Mouse (Mus musculus) right cerebral cortex, postnatal 4 days (tissue): ENCODE measurements around the gene Trio.

Experiments used
- DNase-seq: peaks from one replicate; pipeline ENCODE4 v3.0.0-alpha.2; 2022

The Trio gene

DNA sequence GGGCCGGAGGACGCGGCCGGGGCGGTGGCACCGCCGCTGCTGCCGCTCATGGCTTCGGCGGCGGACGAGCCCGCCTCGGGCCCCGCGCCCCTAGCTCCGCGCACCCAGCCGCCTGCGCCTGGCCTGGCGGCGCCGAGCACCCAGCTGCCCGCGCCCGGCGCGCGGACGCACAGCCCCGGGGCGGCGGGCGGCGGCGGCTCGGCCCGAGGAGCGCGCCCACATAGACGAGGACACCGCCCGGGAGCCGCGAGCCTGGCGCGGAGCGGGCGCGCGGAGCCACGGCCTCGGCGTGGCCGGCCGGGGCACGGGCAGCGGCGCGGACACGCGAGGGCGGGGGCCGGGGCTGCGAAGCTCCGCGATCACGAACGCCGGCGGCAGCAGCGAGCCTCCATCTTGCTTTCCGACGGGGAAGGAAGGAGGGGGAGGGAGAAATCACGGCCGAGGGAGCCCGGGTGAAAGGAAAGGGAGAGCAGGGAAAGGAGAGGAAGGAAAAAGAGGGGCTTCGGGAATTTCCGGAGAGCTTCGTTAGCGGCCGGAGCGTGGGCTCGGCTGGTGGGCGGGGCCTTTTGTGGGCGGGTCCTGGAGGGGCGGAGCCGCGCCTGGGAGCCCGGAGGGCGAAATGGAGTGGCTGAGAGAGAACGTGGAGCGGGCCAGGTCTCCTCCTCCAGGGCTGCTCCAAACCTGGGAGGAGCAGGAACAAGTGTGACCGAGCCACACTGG, at the start of gene Trio:
Gene Trio (minus strand): TSS at position 402 of the 720 bp plus-strand sequence.
- DNase-seq: peak; percentile 99

DNA sequence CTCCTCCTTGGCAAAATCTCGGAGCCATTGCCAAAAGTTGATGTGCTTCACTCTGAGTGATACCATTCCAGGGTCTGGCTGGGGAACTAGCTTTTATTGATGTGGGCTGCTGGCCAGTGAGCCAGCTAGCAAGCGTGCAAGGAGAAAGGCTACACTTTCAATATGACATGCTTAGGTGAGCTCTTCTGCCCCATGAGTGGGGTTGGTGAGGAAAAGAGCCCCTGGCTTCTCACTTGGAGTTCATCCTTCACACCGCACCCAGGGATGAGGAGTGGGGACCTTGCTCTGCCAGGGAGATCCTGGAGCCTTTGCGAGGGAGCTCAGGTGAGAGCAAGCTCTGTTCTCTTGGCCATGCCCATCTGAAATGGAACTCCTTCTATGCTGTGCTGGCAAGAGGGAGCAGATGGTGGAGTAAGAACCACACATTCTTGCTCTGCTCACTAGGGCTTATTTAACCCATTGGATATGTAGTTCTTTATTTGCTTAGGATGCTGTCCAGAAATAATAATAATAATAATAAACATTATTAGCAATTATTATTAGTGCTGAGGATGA, 48.8 kb upstream of the Trio start:
- DNase-seq: no peak

DNA sequence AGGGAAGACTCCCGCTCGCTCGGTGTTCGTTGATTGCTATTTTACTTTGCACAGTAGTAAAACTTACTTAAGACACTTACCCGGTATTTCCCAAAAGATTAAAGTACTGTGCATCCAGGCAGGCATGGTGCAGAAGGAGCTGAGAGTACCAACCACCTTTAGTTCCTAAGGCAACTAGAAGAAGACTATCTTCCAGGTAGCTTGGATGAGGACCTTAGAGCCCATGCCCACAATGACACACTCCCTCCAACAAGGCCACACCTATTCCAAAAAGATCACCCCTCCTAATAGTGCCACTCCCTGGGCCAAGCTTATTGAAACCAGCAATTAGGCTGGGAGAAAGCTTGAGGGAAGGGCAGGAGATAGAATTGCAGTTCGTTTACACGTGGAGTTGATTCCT, 46.0 kb upstream of the Trio start:
- DNase-seq: no peak

DNA sequence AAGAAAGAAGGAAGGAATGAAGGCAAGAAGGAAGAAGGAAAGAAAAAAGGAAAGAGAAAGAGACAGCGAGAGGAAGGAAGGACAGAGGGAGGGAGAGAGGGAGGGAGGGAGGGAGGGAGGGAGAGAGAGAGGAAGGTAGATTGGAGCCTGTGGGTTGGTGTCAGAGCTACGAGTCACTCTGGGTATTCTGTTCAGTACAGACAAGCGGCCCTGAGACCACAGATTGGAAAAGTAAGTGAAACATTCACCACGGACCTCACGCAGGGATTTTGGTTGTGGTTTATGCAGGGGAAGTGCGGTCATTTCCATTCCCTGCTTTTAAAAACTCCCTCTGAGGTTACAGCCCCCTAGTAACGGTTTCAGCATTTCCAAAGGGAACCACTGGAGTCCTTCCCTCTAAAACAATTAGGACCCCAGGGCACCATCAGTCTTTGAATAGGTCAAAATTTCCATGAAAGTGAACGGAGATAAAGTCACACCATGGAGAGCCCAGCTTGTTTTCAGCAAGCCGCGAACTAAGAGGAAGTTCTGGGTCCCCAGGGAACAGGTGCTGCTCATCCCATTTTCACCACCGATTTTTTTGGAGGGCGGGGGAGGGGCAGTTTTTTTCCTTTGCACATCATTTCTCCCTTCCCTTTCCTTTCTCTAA, 45.2 kb upstream of the Trio start:
- no peak for DNase-seq

DNA sequence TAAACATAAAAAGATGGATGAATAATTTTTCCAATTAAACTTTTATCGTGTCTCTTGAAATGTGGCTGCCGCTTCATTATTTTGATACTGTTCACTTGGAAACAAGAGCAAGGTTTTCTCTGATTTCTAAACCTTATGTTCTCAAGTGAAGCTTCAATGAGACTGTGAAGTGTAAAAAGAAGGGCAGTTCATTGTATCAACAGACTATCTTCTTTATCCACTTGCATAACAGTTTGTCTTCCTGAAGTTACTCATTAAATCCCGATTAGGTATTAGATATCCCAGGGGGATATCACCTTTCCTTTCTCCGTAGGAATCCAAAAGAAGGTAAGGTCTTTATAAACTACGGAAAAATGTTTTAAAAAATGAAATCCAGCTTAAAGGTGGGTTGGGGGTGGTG, 44.6 kb upstream of the Trio start:
- no peak for DNase-seq

DNA sequence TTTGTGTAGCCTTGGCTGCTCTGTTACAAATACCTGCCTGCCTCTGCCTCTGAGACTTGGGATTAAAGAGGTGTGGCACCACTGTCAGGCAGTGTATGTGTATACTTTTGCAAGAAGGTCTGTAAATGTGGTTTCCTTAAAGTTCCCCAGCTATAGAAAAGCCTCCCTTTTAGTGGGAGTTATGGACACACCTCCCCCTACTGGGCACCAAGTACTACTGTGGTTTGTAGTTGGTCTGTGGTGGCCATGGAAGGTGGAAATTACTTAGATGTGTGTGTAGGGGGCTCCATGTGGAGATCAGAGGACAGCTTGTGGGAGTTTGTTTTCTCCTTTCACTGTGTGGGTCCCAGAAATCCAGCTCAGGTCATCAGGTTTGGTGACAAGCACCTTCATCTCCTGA, 41.7 kb upstream of the Trio start:
- no peak for DNase-seq

DNA sequence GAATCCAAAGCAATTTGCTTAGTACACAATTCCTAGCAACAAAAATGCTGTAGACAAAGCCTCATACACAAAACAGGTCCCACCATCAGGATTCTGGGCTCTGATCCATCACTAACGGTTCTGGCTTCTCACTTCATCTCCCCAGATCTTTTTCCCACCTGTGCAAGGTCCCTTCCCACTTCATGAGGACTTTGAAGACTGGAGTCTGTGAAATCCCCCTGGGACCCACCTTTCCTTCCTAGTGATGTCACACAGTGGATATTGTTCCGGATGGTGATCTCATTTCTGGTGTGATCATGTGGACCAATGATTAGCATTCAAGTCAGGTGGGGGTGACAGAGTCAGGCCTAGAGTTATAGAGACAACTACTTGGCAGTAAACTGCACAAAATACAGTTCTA, 40.8 kb upstream of the Trio start:
- no peak for DNase-seq

DNA sequence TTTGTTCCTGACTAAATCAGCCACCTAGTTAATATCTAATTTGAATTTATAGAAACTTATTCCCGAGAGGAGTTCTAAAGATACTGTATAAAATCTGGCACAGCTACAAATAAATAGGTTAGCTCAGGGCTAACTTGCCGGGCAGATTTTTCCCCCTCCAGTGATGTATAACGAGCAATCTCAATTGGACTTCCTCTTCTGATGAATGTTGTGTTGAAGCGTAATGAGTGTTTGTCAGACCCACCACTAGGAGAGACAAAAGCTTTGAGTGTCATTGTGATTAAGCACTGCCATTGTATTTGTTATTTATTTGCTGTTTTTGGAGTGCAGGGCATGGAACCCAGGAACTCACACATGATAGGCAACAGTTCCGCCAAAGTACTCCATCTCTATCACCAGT, 39.9 kb upstream of the Trio start:
- no peak for DNase-seq

DNA sequence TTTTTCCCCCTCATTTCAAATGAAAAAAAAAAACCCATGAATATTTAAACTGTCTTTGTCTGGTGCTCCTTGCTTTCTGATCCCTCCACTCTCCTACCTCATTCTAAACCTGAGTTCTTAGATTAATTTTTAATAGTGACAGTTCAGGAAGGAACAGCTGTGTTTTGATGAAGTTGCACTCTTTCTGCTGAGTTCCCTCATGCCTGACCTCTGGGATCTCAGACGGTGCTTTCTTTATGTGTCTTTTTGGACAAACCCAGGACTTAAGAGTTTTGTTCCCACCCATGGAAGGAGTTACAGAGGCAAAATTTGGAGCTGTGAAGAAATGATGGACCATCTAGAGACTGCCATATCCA, 39.1 kb upstream of the Trio start:
- DNase-seq: no peak

DNA sequence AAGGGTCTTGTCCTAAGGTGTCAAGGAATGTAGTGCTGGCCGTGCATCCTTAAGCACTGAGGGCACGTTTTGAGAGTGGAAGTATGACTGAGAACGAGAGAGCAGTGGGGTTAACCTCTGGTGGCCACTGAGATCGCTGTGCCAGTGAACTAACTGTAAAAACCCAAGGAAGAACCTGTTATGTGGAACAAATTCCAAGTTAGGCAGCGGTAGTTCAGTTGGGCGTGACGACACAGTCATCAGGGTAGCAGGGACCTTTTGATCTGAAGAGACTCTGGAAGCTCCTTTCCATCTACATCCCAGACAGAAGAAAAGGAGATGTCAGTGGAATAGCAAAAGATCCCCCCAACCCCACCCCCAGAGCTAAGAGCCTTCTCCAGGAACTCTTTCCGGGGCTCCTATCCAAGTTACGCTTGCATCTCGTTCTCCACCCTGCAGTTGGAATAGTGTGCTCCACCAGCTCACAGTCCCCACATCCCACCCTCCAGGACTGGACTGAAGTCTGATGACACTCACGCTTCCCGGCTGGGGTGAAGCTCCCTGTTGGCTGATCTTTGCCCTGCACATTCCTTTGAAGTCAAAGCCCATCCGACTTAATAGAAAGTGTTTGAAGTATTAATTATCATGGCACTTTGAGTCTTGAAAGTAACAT, 38.6 kb upstream of the Trio start:
- no peak for DNase-seq

DNA sequence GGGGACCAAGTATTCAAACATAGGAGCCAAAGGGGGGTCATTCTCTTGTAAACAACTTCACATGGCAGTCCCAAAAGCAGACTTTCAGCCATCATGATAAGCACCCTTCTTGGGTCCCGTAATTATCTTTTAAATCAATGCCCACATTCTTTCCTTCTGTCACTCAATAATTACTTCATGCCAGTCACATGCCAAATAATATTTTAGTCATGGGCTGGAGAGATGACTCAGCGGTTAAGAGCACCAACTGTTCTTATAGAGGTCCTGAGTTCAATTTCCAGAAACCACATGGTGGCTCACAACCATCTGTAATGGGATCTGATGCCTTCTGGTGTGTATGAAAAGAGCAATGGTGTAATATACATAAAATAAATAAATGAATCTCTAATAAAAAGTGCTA, 37.8 kb upstream of the Trio start:
- DNase-seq: no peak

DNA sequence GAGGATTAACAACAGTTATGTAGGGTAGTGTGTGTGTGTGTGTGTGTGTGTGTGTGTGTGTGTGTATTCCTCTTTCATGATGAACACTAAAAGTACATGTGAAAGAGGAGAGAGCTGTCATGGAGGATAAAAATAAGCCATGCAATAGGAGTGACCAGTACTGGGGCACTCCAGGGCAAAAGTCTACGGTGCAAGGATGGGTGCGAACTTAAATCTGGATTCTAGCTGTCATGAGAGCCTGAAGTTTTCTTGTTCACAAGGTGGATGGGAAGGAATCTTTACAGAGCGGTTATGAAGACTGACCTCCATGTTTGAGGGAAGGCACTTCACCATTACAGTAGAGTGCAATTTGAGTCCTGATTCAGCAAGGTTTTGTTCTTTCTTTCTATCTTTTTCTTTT, 36.4 kb upstream of the Trio start:
- no peak for DNase-seq

DNA sequence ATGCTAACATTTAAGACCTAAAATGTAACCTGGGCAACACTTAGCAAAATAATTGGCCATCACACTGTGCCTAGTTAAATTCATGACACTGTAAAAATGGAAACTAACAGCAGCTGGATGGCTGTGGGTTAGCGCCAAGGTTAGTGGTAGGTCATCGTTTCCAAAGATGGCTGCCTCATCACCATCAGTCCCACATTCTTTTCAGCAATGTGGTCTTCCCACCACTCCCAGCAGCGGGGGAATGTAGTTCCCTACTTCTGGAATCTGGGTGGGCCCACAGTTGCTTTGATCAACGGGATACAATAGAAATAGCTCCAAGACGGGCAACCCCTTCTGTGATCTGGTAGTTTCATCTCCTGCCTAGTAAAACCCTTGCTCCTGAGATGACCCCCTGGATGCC, 35.3 kb upstream of the Trio start:
- no peak for DNase-seq

DNA sequence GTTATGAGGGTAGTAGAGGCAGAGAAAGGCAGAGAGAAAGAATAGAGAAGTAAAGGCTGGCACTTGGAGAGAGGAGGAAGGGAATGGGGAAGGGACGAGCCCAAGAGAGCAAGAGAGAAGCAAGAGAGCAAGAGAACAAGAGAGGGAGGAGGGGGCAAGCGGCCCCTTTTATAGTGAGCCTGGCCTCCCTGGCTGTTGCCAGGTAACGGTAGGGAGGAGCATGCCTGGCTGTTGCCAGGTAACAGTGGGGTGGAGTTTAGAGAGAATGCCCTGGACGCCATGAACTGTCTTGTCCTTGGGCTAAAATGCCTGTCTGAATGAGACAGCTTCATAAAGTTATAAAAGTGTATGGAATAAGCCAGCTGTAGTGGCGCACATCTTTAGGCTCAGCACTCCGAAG, 34.8 kb upstream of the Trio start:
- no peak for DNase-seq

DNA sequence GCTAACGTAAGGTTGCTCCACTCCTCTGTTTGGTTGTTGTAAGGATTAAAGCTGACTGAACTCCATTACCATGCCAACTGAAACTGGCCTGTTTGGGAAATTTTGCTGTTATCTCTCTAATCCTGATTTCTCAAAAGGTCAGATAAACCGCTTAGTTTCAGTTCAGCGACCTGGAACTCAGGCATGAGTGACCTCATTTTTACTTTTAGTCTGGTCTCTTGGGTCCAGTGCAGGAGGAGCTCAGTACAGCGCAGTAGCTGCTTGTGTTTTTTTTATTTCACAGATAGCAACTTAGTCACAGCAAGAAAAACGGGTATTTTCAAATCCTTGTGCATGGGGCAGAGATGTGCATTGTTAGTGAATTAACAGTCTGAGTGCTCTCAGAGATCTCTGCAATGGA, 31.9 kb upstream of the Trio start:
- no peak for DNase-seq

DNA sequence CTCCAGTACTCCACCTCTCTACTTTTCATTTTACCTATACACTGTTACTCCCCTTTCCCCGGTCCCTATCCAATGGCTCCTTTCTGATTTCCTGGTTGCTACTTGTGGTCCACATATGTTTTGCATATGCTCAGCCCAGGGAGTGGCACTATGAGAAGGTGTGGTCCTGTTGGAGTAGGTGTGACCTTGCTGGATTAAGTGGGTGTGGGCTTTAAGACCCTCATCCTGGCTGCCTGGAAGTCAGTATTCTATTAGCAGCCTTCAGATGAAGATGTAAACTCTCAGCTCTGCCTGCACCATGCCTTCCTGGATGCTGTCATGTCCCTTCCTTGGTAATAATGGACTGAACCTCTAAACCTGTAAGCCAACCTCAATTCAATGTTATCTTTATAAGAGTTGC, 29.1 kb upstream of the Trio start:
- no peak for DNase-seq

DNA sequence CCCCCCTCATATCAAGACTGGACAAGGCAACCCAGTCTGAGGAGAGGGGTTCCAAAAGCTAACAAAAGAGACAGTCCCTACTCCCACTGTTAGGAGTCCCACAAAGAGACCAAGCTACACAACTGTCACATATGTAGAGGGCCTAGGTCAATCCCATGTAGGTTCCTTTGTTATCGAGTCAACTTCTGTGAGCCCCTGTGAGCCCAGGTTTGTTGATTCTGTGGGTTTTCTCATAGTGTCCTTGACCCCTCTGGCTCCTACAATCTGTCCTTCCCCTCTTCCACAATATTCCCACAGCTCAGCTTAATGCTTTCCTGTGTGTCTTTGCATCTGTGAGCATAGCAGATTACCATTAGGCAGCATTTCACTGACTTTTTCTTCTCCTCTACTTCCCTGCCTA, 28.5 kb upstream of the Trio start:
- no peak for DNase-seq

DNA sequence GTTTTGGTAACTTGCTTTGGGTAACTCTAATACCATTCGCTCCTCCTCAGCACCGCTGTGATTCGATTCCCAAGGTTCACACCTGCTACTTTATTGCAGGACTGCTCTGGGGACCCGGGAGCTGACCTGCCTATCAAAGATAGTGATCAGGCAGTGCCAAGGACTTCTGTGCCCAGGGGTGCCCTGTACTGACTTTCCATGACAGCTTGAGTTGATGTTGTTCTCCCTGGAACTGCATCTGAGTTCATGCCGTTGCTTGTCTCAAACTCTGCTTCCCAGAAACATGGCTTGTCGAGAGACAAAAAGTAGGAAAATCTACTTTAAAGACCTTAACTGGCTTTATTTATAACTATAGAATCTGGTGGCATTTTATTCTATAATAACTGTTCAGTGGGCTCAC, 27.6 kb upstream of the Trio start:
- DNase-seq: no peak

DNA sequence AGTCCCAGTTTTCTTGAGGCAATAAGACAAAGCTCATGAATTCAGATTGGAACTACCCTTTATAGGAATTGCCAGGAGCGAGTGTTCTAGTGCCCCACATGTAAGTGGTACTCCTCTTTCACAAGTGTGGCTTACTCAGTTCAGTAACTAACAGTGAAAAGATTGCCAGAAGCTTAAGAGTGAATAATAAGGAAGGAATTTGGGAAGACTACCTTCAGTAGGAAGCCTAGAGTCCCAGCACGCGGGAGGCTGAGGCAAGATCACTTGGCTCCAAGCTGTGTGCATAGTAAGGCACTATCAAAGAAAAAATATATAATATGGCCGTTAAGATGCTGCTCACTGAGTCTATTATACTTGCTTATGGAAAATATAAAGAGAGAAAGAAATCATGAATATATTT, 26.2 kb upstream of the Trio start:
- DNase-seq: no peak

DNA sequence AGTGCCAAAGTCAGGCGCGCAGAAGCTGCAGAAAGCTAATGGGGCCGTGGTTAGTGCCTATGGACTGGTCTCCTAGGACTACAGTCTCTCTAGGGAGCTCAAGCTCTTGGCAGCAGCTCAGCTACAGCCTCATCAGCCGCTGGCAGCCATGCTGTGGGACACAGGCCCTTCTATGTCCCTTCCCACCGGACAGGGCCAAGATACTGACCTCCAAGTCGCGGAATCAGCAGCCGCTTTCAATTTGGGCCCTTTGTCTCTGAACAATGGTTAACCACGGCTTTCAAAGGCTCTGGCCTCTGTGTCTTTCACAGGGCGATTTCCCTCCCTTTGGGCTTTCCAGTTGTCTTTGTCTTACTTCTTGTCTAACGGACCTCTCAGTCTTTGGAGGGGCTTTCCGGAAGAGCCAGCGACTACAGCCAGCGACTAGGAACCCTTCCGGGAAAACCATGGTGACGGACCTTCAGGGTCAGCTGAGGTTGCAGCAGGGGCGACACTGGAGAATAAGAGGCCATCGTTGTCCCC, 25.5 kb upstream of the Trio start:
- DNase-seq: peak; percentile 46

DNA sequence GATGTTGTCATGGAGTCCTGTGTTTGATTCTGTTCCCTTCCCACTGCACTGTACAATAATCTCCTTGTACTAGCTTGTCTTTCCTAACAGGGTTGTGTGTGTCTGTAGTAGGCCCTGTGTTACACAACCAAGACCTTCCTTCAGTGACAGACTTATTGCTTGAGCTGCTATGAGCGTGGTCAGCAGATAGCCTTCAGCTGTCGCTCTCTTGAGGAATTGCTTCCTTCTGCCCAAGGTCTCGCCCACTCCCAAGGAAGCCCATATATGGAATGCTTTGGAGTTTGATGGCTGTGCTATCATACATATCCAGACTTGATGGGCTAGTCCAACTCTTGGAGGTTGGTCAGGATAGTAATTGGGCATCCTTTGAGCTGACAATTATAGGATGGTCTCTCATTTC, 22.1 kb upstream of the Trio start:
- no peak for DNase-seq

DNA sequence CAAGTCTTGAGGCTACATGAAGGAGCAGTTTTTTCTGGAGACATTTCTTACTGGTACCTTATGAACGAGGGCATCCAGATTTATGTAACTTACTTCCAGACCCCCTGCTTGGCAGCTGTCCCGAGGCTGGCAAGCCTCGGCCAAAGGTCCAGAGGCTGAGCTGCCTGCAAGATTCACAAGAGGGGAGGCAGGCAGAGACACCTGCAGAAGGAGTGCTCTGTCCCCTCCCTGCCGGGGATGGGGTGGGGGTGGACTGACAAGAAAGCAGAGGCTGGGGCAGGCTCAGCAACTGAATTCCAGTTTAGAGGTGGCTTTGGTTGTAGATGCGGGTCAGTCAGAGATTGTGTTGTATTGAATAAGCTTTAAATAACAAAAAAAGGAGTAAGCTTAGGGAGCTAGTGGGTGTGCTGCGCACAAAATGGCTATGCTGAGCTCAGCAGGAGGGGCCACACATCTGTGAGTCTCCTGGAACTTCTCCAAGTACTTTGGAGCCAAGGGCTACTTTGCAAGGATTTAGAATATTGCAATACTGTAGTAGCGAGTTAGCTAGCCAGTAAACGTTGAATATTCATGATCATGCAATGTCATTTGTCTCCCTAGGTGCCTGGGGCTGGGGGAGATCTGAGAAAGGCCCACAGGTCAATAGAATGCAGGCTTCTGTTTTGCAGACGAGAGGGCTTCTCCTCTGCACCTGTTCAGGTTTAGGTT, 15.7 kb upstream of the Trio start:
- DNase-seq: no peak

DNA sequence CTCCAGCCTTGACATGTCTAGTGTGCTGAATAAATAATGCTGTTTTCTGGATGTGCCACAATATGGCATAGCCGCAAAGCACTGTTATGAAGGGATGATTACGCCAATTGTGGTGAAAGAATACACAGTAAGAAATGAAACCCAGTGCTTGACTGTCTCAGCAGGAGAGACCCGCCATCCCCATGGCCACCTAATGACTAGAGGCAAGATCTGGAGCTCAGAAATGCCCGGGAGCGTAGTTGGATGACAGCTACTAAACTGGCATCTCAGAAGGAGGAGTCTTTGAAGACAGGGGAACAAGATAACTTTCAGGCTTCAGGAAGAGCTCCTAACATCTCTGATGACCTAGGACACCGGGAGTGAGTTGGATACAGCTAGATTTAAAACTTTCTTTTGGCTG, 12.0 kb upstream of the Trio start:
- no peak for DNase-seq
